ENCODE assay signal across 11 mouse cellular contexts in the genomic region with DNA sequence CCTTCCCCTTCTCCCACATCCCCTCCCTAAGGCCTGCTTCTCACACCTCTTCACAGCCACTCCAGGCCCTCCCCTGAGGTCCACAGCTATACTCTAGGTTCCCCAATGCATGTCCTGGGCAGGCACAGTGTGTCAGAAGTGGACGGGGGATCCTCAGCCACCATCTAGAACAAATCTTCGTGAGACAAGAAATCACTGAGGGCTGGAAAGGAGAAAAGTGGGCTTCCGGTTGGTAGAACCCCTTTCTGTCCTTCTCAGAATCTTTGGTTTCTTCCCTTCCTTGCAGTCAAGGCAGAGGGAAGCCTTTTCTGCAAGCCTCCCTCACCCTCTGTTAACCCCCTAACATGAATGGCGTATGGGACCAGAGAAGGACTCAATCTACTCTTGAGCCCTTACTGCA. TPM values are rescaled to one million over a fixed set of nuclear protein-coding genes. Genes with fewer than 3 reads are reported as not detected.
DNase-seq lines count a peak whose midpoint lies in the region; ATAC-seq lines count a peak whose summit lies in the region.
"Had no signal": no experiment of that assay in that cellular context is flagged by ENCODE, and none has a peak within 500 bp of the region (broad histone marks: within the 10 kb centered on the region; RNA-seq: fewer than 3 reads in every experiment).

No protein-coding gene starts in this region.

- peak overlapping the region; percentile 50; the same call in 1 of the 2 replicates for H3K4me2 ChIP-seq in kidney, embryonic 16.5 days (replicated peaks; ENCODE audit: low read depth, low read length)
- peak overlapping the region; percentile 40; the same call in 1 of the 2 replicates for H3K4me2 ChIP-seq in limb, embryonic 12.5 days

- peaks cover 41% of the 10 kb centered on the region for H3K4me1 ChIP-seq in kidney, embryonic 16.5 days (ENCODE audit: insufficient read depth, low read length)
- H3K4me1 ChIP-seq in limb, embryonic 12.5 days (replicated peaks), result peaks cover 44% of the 10 kb centered on the region

- H3K9ac ChIP-seq in kidney, embryonic 16.5 days (replicated peaks; ENCODE audit: low read length), result no peak overlapping the region
- H3K9ac ChIP-seq in limb, embryonic 12.5 days (replicated peaks), result 0 out of 2 replicates have a peak overlapping the region, but pooled peaks have one; percentile 14
- H3K9ac ChIP-seq: lung, embryonic 14.5 days had no signal

- no peak overlapping the region for H3K4me3 ChIP-seq in kidney, embryonic 16.5 days (ENCODE audit: low read length)
- no peak overlapping the region for H3K4me3 ChIP-seq in limb, embryonic 12.5 days (replicated peaks)

- H3K27me3 ChIP-seq in kidney, embryonic 16.5 days (ENCODE audit: insufficient read depth, low read length), result peaks cover 59% of the 10 kb centered on the region
- H3K27me3 ChIP-seq in limb, embryonic 12.5 days, result peaks cover 98% of the 10 kb centered on the region

- H3K27ac ChIP-seq in kidney, embryonic 16.5 days (ENCODE audit: low read length), result no peak overlapping the region
- H3K27ac ChIP-seq in limb, embryonic 12.5 days, result no peak overlapping the region

- DNase-seq in kidney, postnatal 14 days, result no peak
- peak; percentile 2 for DNase-seq in thymus, postnatal 4 days
- no peak for DNase-seq in thymus, postnatal 25 days
- DNase-seq in adrenal gland, adult 2 months, result no peak
- DNase-seq in adrenal gland, adult 8-10 months, result no peak
- DNase-seq: cerebellum, postnatal 36 days; heart, adult 18-20 months; lung, embryonic 14.5 days had no signal

- 74% methylated on average over 4 of the region's 4 CpGs for WGBS in kidney, embryonic 16.5 days
- 45% methylated on average over 4 of the region's 4 CpGs for WGBS in limb, embryonic 12.5 days

- H3K36me3 ChIP-seq in kidney, embryonic 16.5 days (ENCODE audit: insufficient read depth, low read length), result no peaks in the 10 kb centered on the region
- H3K36me3 ChIP-seq in limb, embryonic 12.5 days, result no peaks in the 10 kb centered on the region

- no peak for ATAC-seq in kidney, embryonic 16.5 days (ENCODE audit: low FRiP score, low TSS enrichment)
- no peak for ATAC-seq in limb, embryonic 12.5 days (ENCODE audit: insufficient number of reproducible peaks, insufficient read depth, low FRiP score, low TSS enrichment, low read depth)

- no peaks in the 10 kb centered on the region for H3K9me3 ChIP-seq in kidney, embryonic 16.5 days (ENCODE audit: low read length)
- H3K9me3 ChIP-seq in limb, embryonic 12.5 days, result no peaks in the 10 kb centered on the region

RNA-seq across cellular contexts. Expression of a gene that starts 2.6 kb away (rescaled TPM):
- 1.0 and 1.5 TPM in 2 replicates for polyA plus RNA-seq in kidney, embryonic 16.5 days (2015; fragmentation: Nextera tagmentation; extraction: Ambion mirVana)
- 0.84 and 0.95 TPM in 2 replicates for polyA plus RNA-seq in limb, embryonic 12.5 days (2016; fragmentation: Nextera tagmentation; extraction: Ambion mirVana)
- total RNA-seq in adrenal gland, adult 2 months (2021), result 1 to 10 TPM; 1.1 to 1.5 TPM
- 11.5 and 17.5 TPM in 2 replicates for polyA plus RNA-seq in adrenal gland, adult 2 months (2012; rRNA removed)
- total RNA-seq in adrenal gland, adult 8-10 months (2022), result 1 to 10 TPM; 1.2 to 1.8 (median 1.6) TPM
- total RNA-seq: CH12.LX had no signal

RNA-seq across cellular contexts. Expression of a gene that starts 45.3 kb away (rescaled TPM):
- 15.6 and 17.8 TPM in 2 replicates for polyA plus RNA-seq in kidney, embryonic 16.5 days (2015; fragmentation: Nextera tagmentation; extraction: Ambion mirVana)
- polyA plus RNA-seq in limb, embryonic 12.5 days (2016; fragmentation: Nextera tagmentation; extraction: Ambion mirVana), result 21.1 and 23.8 TPM in 2 replicates
- total RNA-seq in adrenal gland, adult 2 months (2021), result 10 to 100 TPM in 1 of 2 experiments, 1 to 10 TPM in 1; 4.4 to 12.7 TPM
- polyA plus RNA-seq in adrenal gland, adult 2 months (2012; rRNA removed), result 10.1 and 14.3 TPM in 2 replicates
- 1 to 10 TPM; 3.0 to 7.5 (median 5.5) TPM for total RNA-seq in adrenal gland, adult 8-10 months (2022)

RNA-seq across cellular contexts. Expression of a gene that starts 52.4 kb away (rescaled TPM):
- polyA plus RNA-seq in kidney, embryonic 16.5 days (2015; fragmentation: Nextera tagmentation; extraction: Ambion mirVana), result 57.4 and 58.0 TPM in 2 replicates
- 30.0 and 33.9 TPM in 2 replicates for polyA plus RNA-seq in limb, embryonic 12.5 days (2016; fragmentation: Nextera tagmentation; extraction: Ambion mirVana)
- 10 to 100 TPM; 62.5 to 80.9 TPM for total RNA-seq in adrenal gland, adult 2 months (2021)
- 57.5 and 59.7 TPM in 2 replicates for polyA plus RNA-seq in adrenal gland, adult 2 months (2012; rRNA removed)
- total RNA-seq in adrenal gland, adult 8-10 months (2022), result 10 to 100 TPM; 63.1 to 81.5 (median 75.7) TPM

RNA-seq across cellular contexts. Expression of a gene that starts 57.1 kb away (rescaled TPM):
- polyA plus RNA-seq in kidney, embryonic 16.5 days (2015; fragmentation: Nextera tagmentation; extraction: Ambion mirVana), result 60.1 and 66.6 TPM in 2 replicates
- 38.8 and 43.3 TPM in 2 replicates for polyA plus RNA-seq in limb, embryonic 12.5 days (2016; fragmentation: Nextera tagmentation; extraction: Ambion mirVana)
- 10 to 100 TPM; 38.5 to 59.6 TPM for total RNA-seq in adrenal gland, adult 2 months (2021)
- 17.0 and 19.2 TPM in 2 replicates for polyA plus RNA-seq in adrenal gland, adult 2 months (2012; rRNA removed)
- 10 to 100 TPM; 28.2 to 43.5 (median 39.5) TPM for total RNA-seq in adrenal gland, adult 8-10 months (2022)
